Mouse (Mus musculus) retina, postnatal 7 days (tissue): ENCODE measurements around the gene Krt1.
A peak's percentile ranks its signal among the peaks of the same experiment; 100 is the strongest.

Experiments used
- DNase-seq: peaks from one replicate; pipeline ENCODE4 v3.0.0-alpha.2; 2012; ENCODE audit warnings: low read depth, low spot score

Gene Krt1

GRCm38 (mm10) chr15:101803052-101803822 lies 47.4 kb downstream of the Krt1 start:
- DNase-seq: peak; percentile 19

- peak; percentile 84 for DNase-seq
These were observed 48.2 kb downstream of the Krt1 start, which contains the start of gene Krt73 for GRCm38 (mm10) chr15:101802296-101802835. TSS of gene Krt73 (minus strand) at chr15:101802346.
